Mouse (Mus musculus): ENCODE measurements around the gene Uhrf1.

GRCm38 (mm10) chr17:56269741-56270140 is 33.4 kb upstream of the Uhrf1 start:
- TF ChIP-seq CTCF (conservative IDR thresholded peaks at IDR 0.05; ENCODE audit: low read length) (no peak), NANOG (IDR thresholded peaks at IDR 0.05; ENCODE audit: borderline replicate concordance, low read length) (no peak)
